Mouse (Mus musculus): ENCODE data around the gene Gar1. TPM values are rescaled to one million over a fixed set of nuclear protein-coding genes. Genes with fewer than 3 reads are reported as not detected.
A peak's percentile ranks its signal among the peaks of the same experiment; 100 is the strongest.

The Gar1 gene
- polyA plus RNA-seq, 1 experiment from 2014 or later = 37.0 TPM

- Histone ChIP-seq H3K9ac (peak overlapping the region; percentile 17; the same call in 1 of the 2 replicates), H3K9me3 (replicated peaks) (no peaks in the 10 kb centered on the region), H3K4me3 (peak overlapping the region; percentile 17), H3K27ac (peak overlapping the region; percentile 66; the same call in 1 of the 2 replicates), H3K4me1 (replicated peaks) (peaks cover 10% of the 10 kb centered on the region), H3K36me3 (no peaks in the 10 kb centered on the region), H3K4me2 (peak overlapping the region; percentile 51), H3K27me3 (no peaks in the 10 kb centered on the region; the same call in 1 of the 2 replicates)
- 18% methylated on average over 11 of the region's 11 CpGs for WGBS
- no peak for ATAC-seq (replicated peaks; ENCODE audit: insufficient number of reproducible peaks, insufficient read depth, low FRiP score, low read depth)
These were observed 5.0 kb upstream of the Gar1 start for GRCm38 (mm10) chr3:129836051-129836697.

GRCm38 (mm10) chr3:129835388-129835934, 4.3 kb upstream of the Gar1 start, which contains the start of gene Cfi:
TSS of gene Cfi (plus strand) at chr3:129835884.
- 44% methylated on average over 6 of the region's 6 CpGs for WGBS
- peak; percentile 36; the same call in 1 of the 2 replicates for ATAC-seq (replicated peaks; ENCODE audit: insufficient number of reproducible peaks, insufficient read depth, low FRiP score, low read depth)
- H3K9ac ChIP-seq = peak within 1 kb of the TSS; percentile 17; the same call in 1 of the 2 replicates
- H3K9me3 ChIP-seq (replicated peaks) = no peaks in the 10 kb centered on the region
- peaks cover 10% of the 10 kb centered on the region for H3K4me1 ChIP-seq (replicated peaks)
- H3K27ac ChIP-seq = peak within 1 kb of the TSS; percentile 66
- H3K4me3 ChIP-seq = peak within 1 kb of the TSS; percentile 17
- no peaks in the 10 kb centered on the region for H3K36me3 ChIP-seq
- peak within 1 kb of the TSS; percentile 51 for H3K4me2 ChIP-seq
- H3K27me3 ChIP-seq = no peaks in the 10 kb centered on the region; the same call in 1 of the 2 replicates

- Histone ChIP-seq H3K4me2 (peak overlapping the region; percentile 75), H3K27ac (peak overlapping the region; percentile 87), H3K27me3 (no peaks in the 10 kb centered on the region; the same call in 1 of the 2 replicates), H3K4me1 (replicated peaks) (peaks cover 16% of the 10 kb centered on the region), H3K9ac (peak overlapping the region; percentile 82), H3K36me3 (peaks cover 7% of the 10 kb centered on the region), H3K9me3 (replicated peaks) (no peaks in the 10 kb centered on the region), H3K4me3 (peak overlapping the region; percentile 91)
- under 1% methylated on average over 44 of the region's 45 CpGs for WGBS
- ATAC-seq (replicated peaks; ENCODE audit: insufficient number of reproducible peaks, insufficient read depth, low FRiP score, low read depth) = no peak; the same call in 1 of the 2 replicates
These were observed 570 bp downstream of the Gar1 start for GRCm38 (mm10) chr3:129830626-129831025.

- WGBS = 89% methylated on average over 5 of the region's 5 CpGs
- no peaks in the 10 kb centered on the region for H3K9me3 ChIP-seq (replicated peaks)
- no peak overlapping the region for H3K9ac ChIP-seq
- H3K36me3 ChIP-seq = peaks cover 26% of the 10 kb centered on the region
- ATAC-seq (replicated peaks; ENCODE audit: insufficient number of reproducible peaks, insufficient read depth, low FRiP score, low read depth) = no peak
- no peaks in the 10 kb centered on the region for H3K27me3 ChIP-seq
- H3K27ac ChIP-seq = no peak overlapping the region
- no peak overlapping the region for H3K4me3 ChIP-seq
- H3K4me1 ChIP-seq (replicated peaks) = peaks cover 13% of the 10 kb centered on the region
- no peak overlapping the region for H3K4me2 ChIP-seq
These were observed 3.5 kb downstream of the Gar1 start for GRCm38 (mm10) chr3:129827691-129828090.

- Histone ChIP-seq H3K36me3 (peaks cover 26% of the 10 kb centered on the region), H3K4me2 (no peak overlapping the region), H3K4me1 (replicated peaks) (peaks cover 13% of the 10 kb centered on the region), H3K27ac (no peak overlapping the region), H3K9me3 (replicated peaks) (no peaks in the 10 kb centered on the region), H3K27me3 (no peaks in the 10 kb centered on the region), H3K9ac (no peak overlapping the region), H3K4me3 (no peak overlapping the region)
- WGBS = 84% methylated on average over 10 of the region's 10 CpGs
- ATAC-seq (replicated peaks; ENCODE audit: insufficient number of reproducible peaks, insufficient read depth, low FRiP score, low read depth) = no peak
These were observed 4.5 kb downstream of the Gar1 start for GRCm38 (mm10) chr3:129826691-129827090.

- no peaks in the 10 kb centered on the region for H3K27me3 ChIP-seq
- H3K36me3 ChIP-seq = peaks cover 26% of the 10 kb centered on the region
- 90% methylated on average over 10 of the region's 10 CpGs for WGBS
- H3K27ac ChIP-seq = no peak overlapping the region
- no peaks in the 10 kb centered on the region for H3K9me3 ChIP-seq (replicated peaks)
- no peak overlapping the region for H3K4me2 ChIP-seq
- H3K4me3 ChIP-seq = no peak overlapping the region
- H3K9ac ChIP-seq = no peak overlapping the region
- ATAC-seq (replicated peaks; ENCODE audit: insufficient number of reproducible peaks, insufficient read depth, low FRiP score, low read depth) = no peak
- peaks cover 9% of the 10 kb centered on the region for H3K4me1 ChIP-seq (replicated peaks)
These were observed 6.3 kb downstream of the Gar1 start for GRCm38 (mm10) chr3:129824891-129825290.

- Histone ChIP-seq H3K9ac (no peak overlapping the region), H3K27me3 (no peaks in the 10 kb centered on the region), H3K4me1 (replicated peaks) (peaks cover 2% of the 10 kb centered on the region; the same call in 1 of the 2 replicates), H3K27ac (no peak overlapping the region), H3K9me3 (replicated peaks) (no peaks in the 10 kb centered on the region), H3K4me2 (no peak overlapping the region), H3K36me3 (peaks cover 26% of the 10 kb centered on the region), H3K4me3 (no peak overlapping the region)
- 86% methylated on average over 4 of the region's 4 CpGs for WGBS
- no peak for ATAC-seq (replicated peaks; ENCODE audit: insufficient number of reproducible peaks, insufficient read depth, low FRiP score, low read depth)
These were observed 7.0 kb downstream of the Gar1 start for GRCm38 (mm10) chr3:129824146-129824545.

- Histone ChIP-seq H3K4me3 (no peak overlapping the region), H3K36me3 (peaks cover 26% of the 10 kb centered on the region), H3K27me3 (no peaks in the 10 kb centered on the region), H3K9ac (no peak overlapping the region), H3K27ac (no peak overlapping the region), H3K4me1 (replicated peaks) (no peaks in the 10 kb centered on the region), H3K9me3 (replicated peaks) (no peaks in the 10 kb centered on the region), H3K4me2 (no peak overlapping the region)
- 52% methylated on average over 5 of the region's 5 CpGs for WGBS
- ATAC-seq (replicated peaks; ENCODE audit: insufficient number of reproducible peaks, insufficient read depth, low FRiP score, low read depth) = no peak
These were observed 7.9 kb downstream of the Gar1 start for GRCm38 (mm10) chr3:129823293-129823692.

GRCm38 (mm10) chr3:129822206-129822775, 8.9 kb downstream of the Gar1 start, which contains the start of gene Rrh:
TSS of gene Rrh (minus strand) at chr3:129822587.
- Histone ChIP-seq H3K4me3 (no peak within 1 kb of the TSS), H3K27me3 (no peaks in the 10 kb centered on the region), H3K9me3 (replicated peaks) (no peaks in the 10 kb centered on the region), H3K36me3 (peaks cover 26% of the 10 kb centered on the region), H3K4me2 (no peak within 1 kb of the TSS), H3K4me1 (replicated peaks) (no peaks in the 10 kb centered on the region), H3K27ac (no peak within 1 kb of the TSS), H3K9ac (no peak within 1 kb of the TSS)
- WGBS = 95% methylated on average over 11 of the region's 11 CpGs
- no peak for ATAC-seq (replicated peaks; ENCODE audit: insufficient number of reproducible peaks, insufficient read depth, low FRiP score, low read depth)

- WGBS = 70% methylated on average over 8 of the region's 8 CpGs
These were observed 9.5 kb downstream of the Gar1 start for GRCm38 (mm10) chr3:129821736-129822135.

GRCm38 (mm10) chr3:129820847-129821246, 10.3 kb downstream of the Gar1 start:
- Histone ChIP-seq H3K4me3 (no peak overlapping the region), H3K4me1 (replicated peaks) (no peaks in the 10 kb centered on the region), H3K4me2 (no peak overlapping the region), H3K27me3 (no peaks in the 10 kb centered on the region), H3K27ac (no peak overlapping the region), H3K9me3 (replicated peaks) (no peaks in the 10 kb centered on the region), H3K9ac (no peak overlapping the region), H3K36me3 (peaks cover 20% of the 10 kb centered on the region)
- WGBS = 69% methylated on average over 9 of the region's 9 CpGs
- no peak for ATAC-seq (replicated peaks; ENCODE audit: insufficient number of reproducible peaks, insufficient read depth, low FRiP score, low read depth)

More at GRCm38 (mm10) chr3:129821736-129822135, 9.5 kb downstream of the Gar1 start:
- H3K9ac ChIP-seq = no peak overlapping the region
- no peaks in the 10 kb centered on the region for H3K27me3 ChIP-seq
- no peak overlapping the region for H3K4me2 ChIP-seq
- H3K36me3 ChIP-seq = peaks cover 26% of the 10 kb centered on the region
- no peaks in the 10 kb centered on the region for H3K4me1 ChIP-seq (replicated peaks)
- H3K9me3 ChIP-seq (replicated peaks) = no peaks in the 10 kb centered on the region
- no peak for ATAC-seq (replicated peaks; ENCODE audit: insufficient number of reproducible peaks, insufficient read depth, low FRiP score, low read depth)
- H3K27ac ChIP-seq = no peak overlapping the region
- H3K4me3 ChIP-seq = no peak overlapping the region

All from heart, embryonic 15.5 days (tissue).